Mouse (Mus musculus) kidney, adult 2 months (tissue): ENCODE measurements at regions not wholly inside any gene's neighbourhood (a gene's known extent, or its start where the extent isn't known, plus 50 kb on each side); places are given as distances from the start of the nearest gene placed in this dataset.
A peak's percentile ranks its signal among the peaks of the same experiment; 100 is the strongest.

Source experiments
- DNase-seq: peaks from one replicate; pipeline ENCODE4 v3.0.0; 2021
- H3K27ac ChIP-seq: fragments of 200-500 bp; 2 replicates; pipeline ENCODE4 v1.5.1; 2012; ENCODE audit warnings: low read depth, low read length, control low read depth, inconsistent platforms; ENCODE audit not compliant: insufficient read depth
- H3K27me3 ChIP-seq: fragments of 200-500 bp; replicated peaks from 2 replicates; pipeline ENCODE4 v1.6.1; 2012; ENCODE audit warnings: mild to moderate bottlenecking, moderate library complexity, low read length, inconsistent platforms; ENCODE audit not compliant: control insufficient read depth, insufficient read depth
- H3K36me3 ChIP-seq: fragments of 200-500 bp; 2 replicates; pipeline ENCODE4 v1.6.1; 2012; ENCODE audit warnings: mild to moderate bottlenecking, moderate library complexity, low read length, inconsistent platforms; ENCODE audit not compliant: control insufficient read depth, insufficient read depth
- H3K4me1 ChIP-seq: fragments of 200-500 bp; 2 replicates; pipeline ENCODE4 v1.6.1; 2011; ENCODE audit warnings: low read length; ENCODE audit not compliant: control insufficient read depth, insufficient read depth
- H3K4me3 ChIP-seq: fragments of 200-500 bp; 2 replicates; pipeline ENCODE4 v1.5.1; 2011; ENCODE audit warnings: mild to moderate bottlenecking, low read depth, low read length, control low read depth; ENCODE audit not compliant: insufficient read depth
- CTCF ChIP-seq: fragments of 200-500 bp; conservative IDR thresholded peaks from 2 replicates; pipeline ENCODE4 v1.5.1; 2011; ENCODE audit warnings: low read depth, mild to moderate bottlenecking, control low read depth, low read length, moderate library complexity, mixed read lengths; ENCODE audit not compliant: insufficient read depth, insufficient read length
- POLR2A ChIP-seq: fragments of 200-500 bp; IDR thresholded peaks from one replicate; pipeline ENCODE4 v1.6.1; 2011; ENCODE audit warnings: low read depth, low read length, control low read depth
- WGBS: fragments of 180-500 bp; shearing (Covaris S2); methylation state at CpG from one replicate; pipeline ENCODE4 v1.1.7; 2018; 5-methylcytosine and 5-hydroxymethylcytosine counted together

DNA sequence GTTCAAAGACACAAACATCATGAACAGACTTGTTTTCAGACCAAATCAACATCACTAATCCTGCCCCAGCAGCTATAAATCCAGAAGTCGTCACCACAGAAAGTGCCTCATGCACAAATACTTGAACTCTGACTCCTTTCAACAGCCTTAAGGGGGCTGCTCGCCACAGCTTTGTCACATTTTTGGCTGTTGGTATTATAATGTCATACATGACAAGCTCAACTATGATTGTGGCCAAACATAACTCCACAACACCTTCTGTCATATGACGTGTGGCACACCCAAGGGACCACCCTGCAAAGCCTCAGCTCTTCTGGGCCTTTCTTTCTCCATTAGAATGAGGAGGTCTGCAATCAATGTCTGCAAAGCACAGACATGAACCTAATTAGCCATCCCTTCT, 209.1 kb downstream of the Mtx2 start:
- Histone ChIP-seq H3K27ac (no peak overlapping the region), H3K36me3 (no peaks in the 10 kb centered on the region), H3K27me3 (no peaks in the 10 kb centered on the region), H3K4me3 (no peak overlapping the region), H3K4me1 (peaks cover 3% of the 10 kb centered on the region; the same call in 1 of the 2 replicates)
- DNase-seq, result no peak
- TF ChIP-seq CTCF (no peak), POLR2A (no peak)
- 76% methylated on average over 3 of the region's 3 CpGs for WGBS

DNA sequence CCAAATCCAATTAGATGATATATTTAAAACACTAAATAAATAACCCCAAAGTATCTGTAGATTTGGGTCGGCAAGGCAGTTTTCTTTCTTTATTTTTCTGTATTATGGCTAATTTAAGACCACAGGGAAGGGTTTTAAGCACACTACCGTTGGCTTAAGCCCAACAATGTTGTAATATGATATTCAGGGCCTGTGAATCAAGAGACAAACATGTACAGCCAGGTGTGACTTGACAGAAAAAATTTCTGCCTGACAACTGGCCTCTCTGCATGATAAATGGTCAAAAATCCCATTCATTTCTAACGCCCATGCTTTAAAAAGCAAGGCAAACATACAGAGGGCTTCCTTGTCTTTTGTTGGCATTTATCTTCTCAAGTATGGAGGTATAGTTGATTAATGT, 213.5 kb downstream of the Mtx2 start:
- peaks cover 3% of the 10 kb centered on the region; the same call in 1 of the 2 replicates for H3K4me1 ChIP-seq
- TF ChIP-seq CTCF (no peak), POLR2A (no peak)
- H3K36me3 ChIP-seq, result no peaks in the 10 kb centered on the region
- no peak overlapping the region for H3K4me3 ChIP-seq
- 55% methylated on average over 3 of the region's 3 CpGs for WGBS
- no peak for DNase-seq
- no peaks in the 10 kb centered on the region for H3K27me3 ChIP-seq
- no peak overlapping the region for H3K27ac ChIP-seq

DNA sequence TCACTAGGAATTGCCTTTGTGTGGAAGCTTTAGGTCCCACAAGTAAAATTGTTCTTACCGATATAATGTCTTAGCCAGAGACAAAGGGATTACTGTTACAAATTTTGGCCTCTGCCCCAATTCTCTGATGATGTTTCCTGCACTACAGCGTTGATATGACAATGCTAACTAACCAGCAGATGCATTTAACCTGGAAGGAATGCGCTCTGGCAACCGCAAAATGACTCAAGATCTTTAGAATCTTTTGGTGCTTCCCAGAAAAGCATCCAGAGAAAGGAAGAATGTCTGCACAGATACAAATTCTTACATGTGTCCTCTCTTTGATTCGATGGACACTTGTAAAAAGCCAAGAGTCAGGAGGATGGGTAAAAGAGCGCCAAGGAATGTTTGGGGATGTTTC, 221.3 kb downstream of the Mtx2 start:
- Histone ChIP-seq H3K27me3 (no peaks in the 10 kb centered on the region), H3K36me3 (no peaks in the 10 kb centered on the region), H3K4me1 (no peaks in the 10 kb centered on the region), H3K27ac (no peak overlapping the region), H3K4me3 (no peak overlapping the region)
- WGBS, result 75% methylated on average over 6 of the region's 6 CpGs
- no peak for DNase-seq
- TF ChIP-seq CTCF (no peak), POLR2A (no peak)

DNA sequence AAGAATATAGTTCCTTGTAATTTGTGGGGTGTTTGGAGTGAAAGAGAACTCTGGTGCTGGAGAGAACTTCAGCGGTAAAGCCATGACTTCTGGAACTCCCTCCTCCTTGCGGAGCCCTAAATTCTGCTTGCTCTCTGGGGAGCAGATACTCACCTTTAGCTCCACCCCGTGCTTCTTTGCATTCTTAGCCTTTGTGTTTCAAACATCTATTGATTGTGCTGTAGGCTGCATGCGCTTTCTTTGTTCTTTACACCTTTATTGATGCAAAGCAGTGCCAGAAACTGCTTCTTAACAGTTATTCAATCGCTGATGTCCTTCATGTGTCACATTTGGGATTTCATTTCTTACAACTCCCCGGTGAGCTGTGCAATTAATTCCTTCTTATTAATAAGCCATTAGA, 222.5 kb downstream of the Mtx2 start:
- Histone ChIP-seq H3K27ac (no peak overlapping the region), H3K36me3 (no peaks in the 10 kb centered on the region), H3K27me3 (no peaks in the 10 kb centered on the region), H3K4me1 (no peaks in the 10 kb centered on the region), H3K4me3 (no peak overlapping the region)
- WGBS, result 57% methylated on average over 6 of the region's 6 CpGs
- no peak for TF ChIP-seq POLR2A
- no peak for TF ChIP-seq CTCF
- no peak for DNase-seq

DNA sequence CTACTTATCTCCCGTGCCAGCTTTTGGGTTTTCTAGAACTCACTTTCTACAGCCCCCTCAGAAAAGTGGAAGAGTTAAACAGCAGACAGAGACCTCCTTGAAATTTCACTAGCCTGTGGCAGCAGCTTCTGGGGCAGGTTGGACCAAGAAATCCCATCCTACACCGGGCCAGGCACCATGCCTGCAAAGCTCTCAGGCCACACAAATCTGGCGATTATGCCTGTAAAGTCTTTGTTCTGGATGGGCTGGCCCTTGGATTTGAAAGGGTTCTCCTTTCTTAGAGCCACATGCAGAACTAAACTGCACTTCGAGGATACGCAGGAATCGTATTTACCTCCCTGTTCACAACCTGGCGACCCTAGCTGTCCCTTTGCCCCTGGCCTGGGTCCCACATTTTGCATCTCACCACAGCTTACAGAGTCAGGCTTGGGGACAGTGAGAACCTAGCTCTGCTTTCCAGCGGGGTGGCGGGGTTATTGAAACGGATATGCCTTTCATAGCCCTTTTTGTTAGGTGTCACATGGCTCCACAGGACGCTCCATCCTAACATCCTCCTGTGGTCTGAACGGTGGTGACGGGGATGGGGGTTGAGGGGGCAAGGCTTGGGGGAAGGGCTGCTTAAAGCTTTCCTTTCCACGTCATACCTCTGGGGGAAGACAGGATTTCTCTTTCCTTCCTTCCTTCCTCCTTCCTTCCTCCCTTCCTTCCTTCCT, 229.0 kb downstream of the Mtx2 start:
- 24% methylated on average over 14 of the region's 14 CpGs for WGBS
- peak overlapping the region; percentile 23; the same call in 1 of the 2 replicates for H3K4me3 ChIP-seq
- DNase-seq, result peak; percentile 37

DNA sequence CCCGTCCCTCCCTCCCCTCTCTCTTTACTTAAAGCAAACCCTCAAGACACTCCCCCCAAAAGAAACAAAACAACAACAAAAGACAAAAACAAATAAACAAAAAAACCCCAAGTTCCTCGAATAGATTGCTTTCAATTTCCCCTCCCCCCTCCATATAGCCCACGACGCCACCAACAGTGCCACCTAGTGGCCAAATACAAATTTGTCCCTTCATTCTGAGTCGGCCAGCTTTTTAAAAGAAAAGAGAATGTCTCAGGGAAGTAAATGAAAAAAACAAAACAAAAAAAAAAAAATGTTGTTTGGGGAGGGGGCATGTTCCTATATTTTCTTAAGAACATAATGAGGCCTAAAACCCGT, 229.6 kb downstream of the Mtx2 start:
- no peak for TF ChIP-seq POLR2A
- TF ChIP-seq CTCF, result peak; percentile 70
- no peaks in the 10 kb centered on the region for H3K27me3 ChIP-seq
- peak overlapping the region; percentile 23; the same call in 1 of the 2 replicates for H3K4me3 ChIP-seq
- no peaks in the 10 kb centered on the region for H3K36me3 ChIP-seq
- peaks cover 5% of the 10 kb centered on the region; the same call in 1 of the 2 replicates for H3K4me1 ChIP-seq
- no peak overlapping the region for H3K27ac ChIP-seq
- peak; percentile 63 for DNase-seq
- WGBS, result 2% methylated on average over 6 of the region's 6 CpGs

More for the DNA sequence above, 229.0 kb downstream of the Mtx2 start:
- TF ChIP-seq CTCF (no peak), POLR2A (no peak)
- no peaks in the 10 kb centered on the region for H3K36me3 ChIP-seq
- peaks cover 5% of the 10 kb centered on the region; the same call in 1 of the 2 replicates for H3K4me1 ChIP-seq
- H3K27ac ChIP-seq, result no peak overlapping the region
- no peaks in the 10 kb centered on the region for H3K27me3 ChIP-seq

DNA sequence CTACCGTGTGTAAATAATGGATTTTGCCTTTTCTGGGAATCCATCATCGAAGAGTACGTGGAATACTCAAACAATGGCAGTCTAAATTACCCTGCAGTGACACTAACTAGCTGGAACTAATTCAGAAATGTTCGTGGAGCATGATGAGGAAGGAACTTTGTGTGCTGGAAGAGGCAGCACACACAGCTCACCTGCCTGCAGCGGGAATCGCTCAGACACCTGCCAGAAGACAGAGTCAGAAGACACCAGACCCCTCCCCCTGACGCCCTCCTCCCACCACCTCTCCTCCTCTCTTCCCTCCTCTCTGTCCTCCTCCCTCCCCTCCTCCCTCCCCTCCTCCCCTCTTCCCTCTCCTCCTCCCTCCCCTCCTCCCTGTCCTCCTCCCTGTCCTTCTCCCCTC, 235.4 kb downstream of the Mtx2 start:
- 23% methylated on average over 7 of the region's 7 CpGs for WGBS
- Histone ChIP-seq H3K4me3 (no peak overlapping the region), H3K36me3 (no peaks in the 10 kb centered on the region), H3K27ac (no peak overlapping the region), H3K27me3 (no peaks in the 10 kb centered on the region), H3K4me1 (no peaks in the 10 kb centered on the region)
- DNase-seq, result no peak
- TF ChIP-seq CTCF, result no peak
- no peak for TF ChIP-seq POLR2A
